Mouse (Mus musculus) midbrain, embryonic 11.5 days (tissue): ENCODE data around the gene Duoxa1. TPM values are rescaled to one million over a fixed set of nuclear protein-coding genes. Genes with fewer than 3 reads are reported as not detected.

Source experiments
- ATAC-seq: fragments of 200-750 bp; cut with Nextera tagmentation; 2 replicates; pipeline ENCODE4 v1.8.0; 2017; ENCODE audit warnings: moderate TSS enrichment, moderate library complexity; ENCODE audit not compliant: low FRiP score
- DNase-seq: peaks from one replicate; pipeline ENCODE4 v3.0.0; 2015; ENCODE audit warnings: low spot score; ENCODE audit errors: missing footprints
- H3K27ac ChIP-seq: fragments of 300-500 bp; sonication (generic); 2 replicates; pipeline ENCODE4 v1.5.1; 2014; ENCODE audit warnings: low read depth, low read length
- H3K27me3 ChIP-seq: fragments of 300-500 bp; sonication (generic); 2 replicates; pipeline ENCODE4 v1.6.1; 2014; ENCODE audit warnings: mild to moderate bottlenecking, low read length, moderate library complexity, mixed read lengths; ENCODE audit not compliant: control insufficient read depth, insufficient read depth
- H3K36me3 ChIP-seq: fragments of 300-500 bp; sonication (generic); 2 replicates; pipeline ENCODE4 v1.6.1; 2014; ENCODE audit warnings: mild to moderate bottlenecking, low read length, moderate library complexity, mixed read lengths; ENCODE audit not compliant: control insufficient read depth, insufficient read depth
- H3K4me1 ChIP-seq: fragments of 300-500 bp; sonication (generic); 2 replicates; pipeline ENCODE4 v1.6.1; 2014; ENCODE audit warnings: low read length; ENCODE audit not compliant: control insufficient read depth, insufficient read depth
- H3K4me2 ChIP-seq: fragments of 300-500 bp; sonication (generic); 2 replicates; pipeline ENCODE4 v1.6.1; 2014; ENCODE audit warnings: mild to moderate bottlenecking, moderate library complexity
- H3K4me3 ChIP-seq: fragments of 300-500 bp; sonication (generic); 2 replicates; pipeline ENCODE4 v1.5.1; 2014; ENCODE audit warnings: low read depth, low read length
- H3K9ac ChIP-seq: fragments of 300-500 bp; sonication (generic); 2 replicates; pipeline ENCODE4 v1.6.1; 2014; ENCODE audit warnings: low read length
- H3K9me3 ChIP-seq: fragments of 300-500 bp; sonication (generic); 2 replicates; pipeline ENCODE4 v1.6.1; 2016; ENCODE audit warnings: low read length; ENCODE audit not compliant: control insufficient read depth
- WGBS: fragments of 180-500 bp; shearing (Covaris S2); extraction: QIAGEN DNeasy Blood & Tissue Kit; methylation state at CpG from one replicate; pipeline ENCODE4 v1.1.7; 2014; 5-methylcytosine and 5-hydroxymethylcytosine counted together
- polyA plus RNA-seq: library from polyadenylated mRNA; unstranded; fragments of >200 nt; fragmentation: Nextera tagmentation; extraction: Ambion mirVana; gene quantifications from 2 replicates; pipeline ENCODE4 v1.2.1, GENCODE M21; 2014

Gene Duoxa1
- polyA plus RNA-seq, 1 experiment from 2014 or later: not detected

DNA sequence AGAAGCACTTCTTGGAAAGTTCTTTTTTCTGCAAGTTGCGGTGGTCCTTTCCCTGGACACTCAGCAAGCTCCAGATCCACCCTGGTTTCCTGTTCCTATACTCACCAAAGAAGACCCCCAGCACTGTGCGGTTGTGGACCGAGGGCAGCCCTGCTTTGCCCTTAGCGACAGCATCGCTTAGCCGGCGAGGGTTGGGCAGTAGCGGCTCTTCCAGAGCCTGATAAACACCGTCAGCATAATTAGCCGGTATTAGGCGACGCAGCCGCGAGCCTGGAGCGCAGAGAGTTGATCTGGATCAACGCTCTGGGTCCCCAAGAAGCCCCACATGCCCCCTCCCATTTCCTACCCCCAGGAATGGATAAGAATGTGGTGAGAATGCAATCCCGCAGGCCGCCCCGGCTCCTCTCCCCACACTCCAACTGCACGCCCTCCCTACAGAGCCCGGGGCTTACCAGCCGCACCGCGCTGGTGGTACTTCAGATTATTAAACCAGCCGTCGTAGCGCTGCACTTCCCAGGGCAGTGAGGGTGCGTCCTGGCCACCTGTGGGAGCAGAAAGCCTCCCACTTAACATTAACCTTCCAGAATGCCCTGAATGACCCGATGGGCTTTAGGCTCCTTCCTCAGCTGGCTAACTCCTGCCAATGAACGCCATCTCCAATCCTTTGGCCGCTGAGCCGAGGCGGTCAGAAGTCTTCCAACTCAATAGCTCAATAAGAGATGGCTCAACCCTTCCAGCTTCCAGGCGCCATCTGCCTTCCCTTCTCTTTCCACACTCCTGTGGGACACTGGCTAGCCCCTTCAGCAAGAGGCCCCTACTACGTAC lies 16.0 kb downstream of the Duoxa1 start:
- Histone ChIP-seq H3K4me1 (peaks cover 21% of the 10 kb centered on the region), H3K27ac (no peak overlapping the region), H3K4me2 (peak overlapping the region; percentile 31), H3K9me3 (no peaks in the 10 kb centered on the region), H3K36me3 (no peaks in the 10 kb centered on the region), H3K27me3 (peaks cover 82% of the 10 kb centered on the region), H3K9ac (no peak overlapping the region), H3K4me3 (peak overlapping the region; percentile 13)
- DNase-seq: peak; percentile 95
- WGBS: 1% methylated on average over 35 of the region's 35 CpGs
- ATAC-seq: peak; percentile 28; the same call in 1 of the 2 replicates

DNA sequence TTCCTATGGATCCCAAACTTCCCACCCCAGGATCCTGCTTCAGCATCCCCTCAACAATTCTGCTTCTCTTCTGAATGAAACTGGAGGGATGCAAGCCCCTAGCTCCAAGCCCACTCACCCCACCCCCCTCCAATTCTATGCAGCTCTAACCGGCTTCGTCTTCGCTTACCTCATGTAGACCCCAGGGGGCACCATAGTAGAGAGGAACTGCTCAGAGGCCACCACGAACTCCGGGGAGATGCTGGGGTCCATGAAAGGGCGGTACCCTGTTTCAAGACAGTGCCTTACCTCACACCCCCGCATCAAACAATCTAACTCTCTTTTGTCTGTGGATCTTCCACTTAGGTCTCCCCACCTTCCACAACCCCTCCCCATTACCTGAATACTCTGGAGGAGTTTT lies 18.6 kb downstream of the Duoxa1 start:
- 2% methylated on average over 7 of the region's 7 CpGs for WGBS
- no peak overlapping the region for H3K4me2 ChIP-seq
- H3K36me3 ChIP-seq: no peaks in the 10 kb centered on the region
- peak; percentile 86 for DNase-seq
- no peak overlapping the region for H3K4me3 ChIP-seq
- H3K9me3 ChIP-seq: no peaks in the 10 kb centered on the region
- H3K27me3 ChIP-seq: peaks cover 56% of the 10 kb centered on the region
- no peak for ATAC-seq
- H3K27ac ChIP-seq: no peak overlapping the region
- H3K9ac ChIP-seq: no peak overlapping the region
- H3K4me1 ChIP-seq: peaks cover 18% of the 10 kb centered on the region

DNA sequence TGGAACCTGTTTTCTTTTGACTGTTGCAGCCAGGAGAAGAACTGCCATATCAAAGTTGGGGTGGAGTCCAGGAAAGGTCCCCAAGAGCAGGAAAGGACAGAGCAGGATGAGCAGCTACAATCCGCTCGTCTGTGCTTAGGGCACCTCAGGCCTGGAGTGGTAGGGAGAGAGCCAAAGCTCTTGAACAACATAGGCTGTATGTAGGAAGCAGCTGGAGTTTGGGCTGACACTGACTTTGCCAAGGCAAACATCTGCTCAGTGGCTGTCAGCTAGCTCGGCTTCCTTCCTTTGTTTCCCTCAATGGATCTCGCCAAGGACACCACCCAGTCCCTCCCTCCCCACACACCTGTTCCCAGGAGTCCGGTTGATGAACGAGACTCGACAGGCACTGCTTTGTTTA lies 27.4 kb downstream of the Duoxa1 start:
- Histone ChIP-seq H3K4me1 (no peaks in the 10 kb centered on the region), H3K27me3 (no peaks in the 10 kb centered on the region), H3K9me3 (no peaks in the 10 kb centered on the region), H3K9ac (no peak overlapping the region), H3K36me3 (no peaks in the 10 kb centered on the region), H3K4me3 (no peak overlapping the region), H3K27ac (no peak overlapping the region), H3K4me2 (no peak overlapping the region)
- 74% methylated on average over 7 of the region's 7 CpGs for WGBS
- DNase-seq (no peak), ATAC-seq (no peak)

DNA sequence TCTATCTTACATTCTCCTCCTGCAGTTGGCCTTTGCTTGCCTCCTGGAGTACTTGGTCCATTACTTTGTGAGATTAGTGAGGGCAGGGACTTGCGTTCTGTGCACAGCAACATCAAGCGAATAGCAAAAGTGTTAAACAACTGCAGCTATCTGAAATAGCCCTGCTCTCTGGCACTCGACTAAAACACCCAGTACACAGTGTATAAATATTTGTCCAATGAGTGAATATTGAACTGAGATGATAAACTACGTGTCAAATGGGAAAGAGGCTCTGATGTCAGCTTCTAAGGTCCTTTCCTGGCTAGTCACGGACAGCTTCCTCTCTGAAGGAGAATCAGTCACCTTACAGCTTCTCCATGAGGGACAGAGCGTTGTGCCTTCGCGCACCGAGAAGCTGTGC lies 29.4 kb downstream of the Duoxa1 start:
- H3K4me2 ChIP-seq: no peak overlapping the region

DNA sequence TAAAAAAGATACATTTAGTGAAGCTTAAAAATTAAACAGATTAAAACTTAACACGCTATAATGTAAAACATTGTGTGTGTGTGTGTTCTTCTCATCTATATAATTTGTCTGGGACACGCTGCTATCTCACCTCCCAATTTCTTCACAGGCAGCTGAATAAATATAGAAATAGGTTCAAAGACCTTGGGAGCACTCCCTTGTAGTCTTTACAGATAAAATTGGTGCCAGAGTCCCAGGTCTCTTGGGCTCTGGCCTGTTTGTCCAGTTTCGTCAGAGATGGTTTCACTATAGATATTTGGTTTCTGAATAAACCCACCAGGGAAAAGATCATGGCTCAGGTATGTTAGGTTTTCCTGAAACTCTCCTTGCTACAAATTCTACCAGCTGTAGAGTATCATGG lies 34.8 kb downstream of the Duoxa1 start:
- H3K9ac ChIP-seq: no peak overlapping the region
- DNase-seq (no peak), ATAC-seq (no peak)
- H3K4me3 ChIP-seq: no peak overlapping the region
- no peaks in the 10 kb centered on the region for H3K36me3 ChIP-seq
- WGBS: 83% methylated on average over 3 of the region's 3 CpGs
- 0 out of 2 replicates have a peak, but pooled peaks cover 3% of the 10 kb centered on the region for H3K4me1 ChIP-seq
- no peak overlapping the region for H3K4me2 ChIP-seq
- H3K27ac ChIP-seq: no peak overlapping the region
- H3K9me3 ChIP-seq: no peaks in the 10 kb centered on the region
- H3K27me3 ChIP-seq: no peaks in the 10 kb centered on the region

More for the DNA sequence above, 29.4 kb downstream of the Duoxa1 start:
- no peaks in the 10 kb centered on the region for H3K36me3 ChIP-seq
- H3K9ac ChIP-seq: no peak overlapping the region
- ATAC-seq (no peak), DNase-seq (peak; percentile 6)
- no peaks in the 10 kb centered on the region for H3K27me3 ChIP-seq
- WGBS: 91% methylated on average over 9 of the region's 9 CpGs
- no peak overlapping the region for H3K27ac ChIP-seq
- no peaks in the 10 kb centered on the region for H3K4me1 ChIP-seq
- H3K4me3 ChIP-seq: no peak overlapping the region
- H3K9me3 ChIP-seq: no peaks in the 10 kb centered on the region

DNA sequence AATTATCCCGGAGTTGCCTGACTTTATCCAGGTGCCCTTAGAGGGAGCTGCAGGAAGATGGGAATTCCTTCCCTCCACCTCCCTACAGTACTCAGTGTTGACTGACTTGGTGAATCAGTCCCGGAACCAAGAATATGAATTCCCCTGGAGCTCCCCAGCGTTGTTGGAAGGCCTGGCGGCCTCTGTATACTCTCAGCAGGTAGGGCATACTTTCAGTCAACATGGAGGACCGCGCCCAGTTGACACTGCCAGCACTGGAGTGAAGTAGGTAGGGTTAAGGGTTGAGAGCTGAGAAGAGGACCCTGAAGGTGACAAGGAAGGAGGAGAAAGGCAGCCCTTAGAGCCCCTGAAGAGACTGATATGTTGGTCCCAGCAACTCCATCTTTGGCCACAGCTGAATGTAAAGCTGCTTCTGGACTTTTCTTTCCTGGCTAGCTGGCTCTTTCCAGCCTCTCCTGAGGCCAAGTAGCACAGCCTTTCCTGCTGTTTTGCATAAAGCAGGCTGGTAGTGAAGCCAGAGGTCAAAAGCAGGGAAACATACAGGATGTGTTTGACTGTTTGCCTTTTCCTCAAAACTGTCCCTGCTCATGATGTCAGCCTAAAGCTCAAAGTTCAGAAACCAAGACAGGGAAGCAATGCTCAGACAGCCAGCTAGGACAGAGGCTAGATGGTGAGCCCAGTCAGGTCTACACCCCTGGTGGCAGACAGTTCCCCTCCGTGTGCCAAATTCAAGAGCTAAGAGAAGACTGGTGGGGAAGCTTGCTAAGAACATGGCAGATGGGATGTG lies 46.9 kb downstream of the Duoxa1 start:
- Histone ChIP-seq H3K36me3 (no peaks in the 10 kb centered on the region), H3K27ac (no peak overlapping the region), H3K9ac (no peak overlapping the region), H3K4me3 (no peak overlapping the region), H3K9me3 (no peaks in the 10 kb centered on the region), H3K4me1 (peaks cover 7% of the 10 kb centered on the region), H3K4me2 (no peak overlapping the region), H3K27me3 (no peaks in the 10 kb centered on the region)
- DNase-seq: no peak
- WGBS: 87% methylated on average over 7 of the region's 7 CpGs
- ATAC-seq: no peak

DNA sequence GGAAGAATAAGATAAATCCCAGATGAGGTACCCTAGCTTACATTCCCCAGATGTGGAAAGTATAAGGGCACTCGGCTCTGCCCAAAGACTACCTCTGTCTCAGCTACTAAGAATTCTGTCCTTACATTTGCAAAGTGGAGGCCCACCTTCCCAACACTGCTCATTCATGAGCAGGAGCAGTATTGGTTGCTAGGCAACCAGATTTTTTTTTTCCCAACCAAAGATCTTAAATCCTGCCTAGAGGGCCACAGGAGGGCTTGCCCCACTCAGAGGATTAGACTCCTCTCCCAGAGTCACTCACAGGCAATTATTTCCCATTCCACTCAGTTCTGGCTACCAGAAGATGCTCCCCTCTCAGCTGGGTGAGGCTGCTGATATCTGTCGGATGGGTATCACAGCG lies 48.8 kb downstream of the Duoxa1 start:
- no peak overlapping the region for H3K27ac ChIP-seq
- H3K4me3 ChIP-seq: no peak overlapping the region
- peaks cover 7% of the 10 kb centered on the region for H3K4me1 ChIP-seq
- H3K4me2 ChIP-seq: no peak overlapping the region
- DNase-seq (peak; percentile 96), ATAC-seq (peak; percentile 85)
- no peaks in the 10 kb centered on the region for H3K27me3 ChIP-seq
- no peaks in the 10 kb centered on the region for H3K9me3 ChIP-seq
- no peak overlapping the region for H3K9ac ChIP-seq
- WGBS: 34% methylated on average over 3 of the region's 3 CpGs
- no peaks in the 10 kb centered on the region for H3K36me3 ChIP-seq

DNA sequence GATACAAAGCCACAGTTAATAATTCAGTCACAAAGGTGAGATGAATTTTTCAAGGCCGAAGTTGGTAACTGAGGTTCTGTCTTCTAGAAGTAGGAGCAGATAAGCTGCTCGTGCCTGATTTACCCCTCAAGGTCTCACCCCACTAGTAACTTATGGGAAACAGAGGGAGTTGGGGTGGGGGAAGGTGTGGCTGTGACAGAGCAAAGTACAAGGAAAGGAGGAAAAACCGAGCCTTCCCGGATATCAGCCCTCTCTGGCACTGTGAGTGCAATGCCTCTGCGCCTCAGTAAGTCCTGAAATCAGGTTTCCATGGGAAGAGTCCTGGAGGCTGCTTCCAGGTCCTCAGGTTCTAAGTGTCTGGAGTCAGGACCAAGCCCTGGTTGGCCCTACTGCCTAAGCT lies 52.8 kb downstream of the Duoxa1 start:
- Histone ChIP-seq H3K4me1 (peaks cover 7% of the 10 kb centered on the region), H3K36me3 (no peaks in the 10 kb centered on the region), H3K9ac (no peak overlapping the region), H3K9me3 (no peaks in the 10 kb centered on the region), H3K4me3 (no peak overlapping the region), H3K27ac (no peak overlapping the region), H3K4me2 (no peak overlapping the region), H3K27me3 (no peaks in the 10 kb centered on the region)
- WGBS: 84% methylated on average over 5 of the region's 5 CpGs
- ATAC-seq (no peak), DNase-seq (no peak)

DNA sequence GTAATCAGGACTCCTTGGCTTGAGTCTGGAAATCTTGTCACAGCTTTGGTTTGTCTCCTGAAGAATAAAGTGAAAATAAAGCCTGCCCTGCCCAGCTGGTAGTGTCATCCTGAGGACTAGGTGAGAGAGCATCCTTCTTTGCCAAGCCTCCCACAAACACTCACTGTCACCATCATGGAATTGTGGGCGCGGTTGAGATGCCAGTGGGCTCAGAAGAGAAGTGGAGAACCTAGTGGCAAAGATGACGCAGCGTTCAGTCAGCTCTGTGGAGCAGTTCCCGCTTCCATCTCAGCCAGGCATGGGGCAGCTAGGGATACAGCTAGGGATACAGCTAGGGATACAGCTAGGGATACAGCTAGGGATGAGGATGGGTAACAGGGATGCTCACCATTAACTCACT lies 57.5 kb downstream of the Duoxa1 start:
- Histone ChIP-seq H3K4me3 (no peak overlapping the region), H3K27ac (no peak overlapping the region), H3K36me3 (no peaks in the 10 kb centered on the region), H3K9ac (no peak overlapping the region), H3K4me2 (no peak overlapping the region), H3K9me3 (no peaks in the 10 kb centered on the region), H3K4me1 (no peaks in the 10 kb centered on the region), H3K27me3 (no peaks in the 10 kb centered on the region)
- 98% methylated on average over 5 of the region's 5 CpGs for WGBS
- ATAC-seq (no peak), DNase-seq (no peak)
